ENCODE assay signal across 17 mouse cellular contexts in the genomic region with DNA sequence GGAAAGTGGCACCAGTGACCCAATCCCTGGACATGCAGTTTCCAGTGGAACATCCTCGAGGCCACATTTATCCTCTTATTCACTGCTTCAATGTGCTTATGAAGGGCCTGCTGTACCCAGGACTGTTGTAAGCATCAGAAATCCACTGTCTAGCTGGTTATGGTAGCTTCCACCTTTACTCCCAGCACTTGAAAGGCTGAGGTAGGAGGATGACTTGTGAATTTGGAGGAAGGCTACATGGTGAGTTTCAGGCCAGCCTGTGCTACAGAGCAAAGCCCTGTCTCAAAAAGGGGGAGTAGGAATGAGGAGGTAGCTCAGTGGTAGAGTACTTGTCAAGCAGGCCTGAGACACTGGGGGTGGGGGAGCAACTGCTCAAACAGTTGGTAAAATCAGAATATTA. TPM values are rescaled to one million over a fixed set of nuclear protein-coding genes. Genes with fewer than 3 reads are reported as not detected.
"Had no signal": no experiment of that assay in that cellular context is flagged by ENCODE, and none has a peak within 500 bp of the region (broad histone marks: within the 10 kb centered on the region; RNA-seq: fewer than 3 reads in every experiment).

No protein-coding gene starts in this region.

- ATAC-seq: midbrain, embryonic 15.5 days had no signal

- H3K36me3 ChIP-seq: stomach, embryonic 15.5 days had no signal

- H3K4me3 ChIP-seq: limb, embryonic 13.5 days; midbrain, embryonic 15.5 days; neural tube, embryonic 12.5 days; stomach, embryonic 15.5 days had no signal

- DNase-seq: kidney, postnatal 14 days; layer of hippocampus, postnatal 36 days; left cerebral cortex, postnatal 4 days; lung, embryonic 14.5 days; lung, postnatal 10 days; lung, postnatal 4 days; retina, postnatal 1 day; right cerebral cortex, postnatal 14 days; thymus, postnatal 4 days had no signal

- H3K9me3 ChIP-seq: kidney, embryonic 15.5 days; limb, embryonic 13.5 days; midbrain, embryonic 15.5 days; neural tube, embryonic 12.5 days; stomach, embryonic 15.5 days had no signal

- H3K27ac ChIP-seq: limb, embryonic 13.5 days; midbrain, embryonic 15.5 days; neural tube, embryonic 12.5 days; stomach, embryonic 15.5 days had no signal

- H3K27me3 ChIP-seq: kidney, embryonic 15.5 days; limb, embryonic 13.5 days; midbrain, embryonic 15.5 days; neural tube, embryonic 12.5 days; stomach, embryonic 15.5 days had no signal

RNA-seq across cellular contexts. Expression of a gene that starts 8.3 kb away (rescaled TPM):
- total RNA-seq: megakaryocyte, adult 5-6 weeks; monocyte, adult 5-6 weeks; neutrophil, adult 5-6 weeks had no signal
